Comparison of ENCODE assay signal across 8 mouse cellular contexts in genomic region chr3:90292345-90293275, GRCm38 (mm10). TPM values are rescaled to one million over a fixed set of nuclear protein-coding genes. Genes with fewer than 3 reads are reported as not detected.
DNase-seq lines count a peak whose midpoint lies in the region; ATAC-seq lines count a peak whose summit lies in the region.

Gene Gatad2b (plus strand): TSS chr3:90293178.

- peak; percentile 98 to 99 for DNase-seq in B cell, adult 2 months
- DNase-seq in brain, adult 2 months (ENCODE audit: low read depth, low spot score) = peak; percentile 100
- peak; percentile 100 for DNase-seq in heart, embryonic 10.5 days (ENCODE audit: low spot score)
- DNase-seq in liver = peak; percentile 98
- peak; percentile 97 for DNase-seq in spleen, postnatal 4 days (ENCODE audit: low spot score in 2 of 2)

- H3K27ac ChIP-seq in heart, embryonic 10.5 days = peak within 1 kb of the TSS; percentile 99
- H3K27ac ChIP-seq in kidney, embryonic 15.5 days = peak within 1 kb of the TSS; percentile 97

- 0 out of 2 replicates have a peak, but pooled peaks cover 2% of the 10 kb centered on the region for H3K36me3 ChIP-seq in heart, embryonic 10.5 days
- H3K36me3 ChIP-seq in kidney, embryonic 15.5 days = no peaks in the 10 kb centered on the region

- H3K4me2 ChIP-seq in kidney, embryonic 15.5 days = peak within 1 kb of the TSS; percentile 81

- peaks cover 26% of the 10 kb centered on the region for H3K4me1 ChIP-seq in heart, embryonic 10.5 days
- peaks cover 23% of the 10 kb centered on the region for H3K4me1 ChIP-seq in kidney, embryonic 15.5 days

- under 1% methylated on average over 45 of the region's 47 CpGs for WGBS in heart, embryonic 10.5 days
- under 1% methylated on average over 42 of the region's 47 CpGs for WGBS in kidney, embryonic 15.5 days

- peak within 1 kb of the TSS; percentile 98 for H3K4me3 ChIP-seq in heart, embryonic 10.5 days
- peak within 1 kb of the TSS; percentile 87 for H3K4me3 ChIP-seq in kidney, embryonic 15.5 days (replicated peaks)

- H3K9me3 ChIP-seq in heart, embryonic 10.5 days = no peaks in the 10 kb centered on the region
- H3K9me3 ChIP-seq in kidney, embryonic 15.5 days (replicated peaks) = no peaks in the 10 kb centered on the region

- no peaks in the 10 kb centered on the region for H3K27me3 ChIP-seq in heart, embryonic 10.5 days (ENCODE audit: insufficient read depth, poor library complexity, severe bottlenecking)
- H3K27me3 ChIP-seq in kidney, embryonic 15.5 days = no peaks in the 10 kb centered on the region

- ATAC-seq in erythroblast, adult 5-6 weeks (replicated peaks; ENCODE audit: low FRiP score, poor library complexity, severe bottlenecking) = peak; percentile 97
- peak; percentile 99 for ATAC-seq in kidney, embryonic 15.5 days (replicated peaks; ENCODE audit: low FRiP score)
- ATAC-seq in monocyte, adult 5-6 weeks (replicated peaks; ENCODE audit: insufficient number of reproducible peaks, low FRiP score, low TSS enrichment, poor library complexity, severe bottlenecking) = peak; percentile 98

- H3K9ac ChIP-seq in kidney, embryonic 15.5 days = peak within 1 kb of the TSS; percentile 93

RNA-seq across cellular contexts. Expression of gene Gatad2b, which starts in this region (rescaled TPM):
- total RNA-seq in erythroblast, adult 5-6 weeks (2015; ENCODE audit: low replicate concordance) = 51.0 and 65.5 TPM in 2 replicates
- total RNA-seq in erythroblast, adult 5-6 weeks (2017; ENCODE audit: low replicate concordance) = 41.8 and 47.2 TPM in 2 replicates
- polyA plus RNA-seq in heart, embryonic 10.5 days (2016; fragmentation: Nextera tagmentation; extraction: Ambion mirVana) = 10.6 and 11.8 TPM in 2 replicates
- polyA plus RNA-seq in kidney, embryonic 15.5 days (2015; fragmentation: Nextera tagmentation; extraction: Ambion mirVana) = 12.8 and 16.2 TPM in 2 replicates
- total RNA-seq in monocyte, adult 5-6 weeks (2017) = 26.9 to 46.5 TPM (median 34.1 TPM) in 3 replicates

Comparison
In these comparisons a context has a peak if more than half of its experiments do, and no peak if none do; other contexts are left out.
1. Peak in every context shown above with its lines: DNase-seq, ATAC-seq, H3K4me3 ChIP-seq and H3K27ac ChIP-seq.